Mouse (Mus musculus): Measurements from ENCODE around the gene Rgl2. TPM values are rescaled to one million over a fixed set of nuclear protein-coding genes. Genes with fewer than 3 reads are reported as not detected.
A peak's percentile ranks its signal among the peaks of the same experiment; 100 is the strongest.

Gene Rgl2
- polyA plus RNA-seq, 1 experiment from 2014 or later = 22.2 TPM

GRCm38 (mm10) chr17:33911813-33912414 is 17.4 kb upstream of the Rgl2 start:
- peaks cover 30% of the 10 kb centered on the region for H3K36me3 ChIP-seq (ENCODE audit: insufficient read depth, low read length)
- 0 out of 2 replicates have a peak, but pooled peaks have one; percentile 2 for TF ChIP-seq CTCF (IDR thresholded peaks at IDR 0.05; ENCODE audit: low read depth)
- peak overlapping the region; percentile 23; the same call in 1 of the 2 replicates for H3K9ac ChIP-seq (ENCODE audit: low read depth, low read length)
- no peak overlapping the region for H3K27ac ChIP-seq
- H3K4me1 ChIP-seq (replicated peaks; ENCODE audit: insufficient read depth, low read length) = peaks cover 25% of the 10 kb centered on the region
- DNase-seq (ENCODE audit: low spot score) = no peak
- H3K4me3 ChIP-seq (replicated peaks; ENCODE audit: low read depth, low read length) = no peak overlapping the region
- peak overlapping the region; percentile 27 for H3K4me2 ChIP-seq (ENCODE audit: low read length)
- no peaks in the 10 kb centered on the region for H3K9me3 ChIP-seq (replicated peaks; ENCODE audit: low read length)
- 51% methylated on average over 28 of the region's 28 CpGs for WGBS
- ATAC-seq (replicated peaks; ENCODE audit: low FRiP score, low read depth) = no peak
- no peaks in the 10 kb centered on the region for H3K27me3 ChIP-seq (ENCODE audit: insufficient read depth, low read length)

GRCm38 (mm10) chr17:33913264-33913663 is 16.1 kb upstream of the Rgl2 start:
- Histone ChIP-seq H3K27ac (no peak overlapping the region), H3K27me3 (ENCODE audit: insufficient read depth, low read length) (no peaks in the 10 kb centered on the region), H3K4me3 (replicated peaks; ENCODE audit: low read depth, low read length) (no peak overlapping the region), H3K36me3 (ENCODE audit: insufficient read depth, low read length) (peaks cover 30% of the 10 kb centered on the region), H3K9ac (ENCODE audit: low read depth, low read length) (no peak overlapping the region), H3K4me2 (ENCODE audit: low read length) (no peak overlapping the region), H3K9me3 (replicated peaks; ENCODE audit: low read length) (no peaks in the 10 kb centered on the region), H3K4me1 (replicated peaks; ENCODE audit: insufficient read depth, low read length) (peaks cover 20% of the 10 kb centered on the region)
- DNase-seq (ENCODE audit: low spot score) (no peak), ATAC-seq (replicated peaks; ENCODE audit: low FRiP score, low read depth) (no peak)
- TF ChIP-seq CTCF (IDR thresholded peaks at IDR 0.05; ENCODE audit: low read depth) = no peak
- 90% methylated on average over 10 of the region's 10 CpGs for WGBS

- ATAC-seq (replicated peaks; ENCODE audit: low FRiP score, low read depth) (no peak), DNase-seq (ENCODE audit: low spot score) (no peak)
- H3K9me3 ChIP-seq (replicated peaks; ENCODE audit: low read length) = no peaks in the 10 kb centered on the region
- no peak overlapping the region for H3K27ac ChIP-seq
- H3K27me3 ChIP-seq (ENCODE audit: insufficient read depth, low read length) = no peaks in the 10 kb centered on the region
- H3K9ac ChIP-seq (ENCODE audit: low read depth, low read length) = no peak overlapping the region
- peaks cover 18% of the 10 kb centered on the region for H3K4me1 ChIP-seq (replicated peaks; ENCODE audit: insufficient read depth, low read length)
- H3K4me2 ChIP-seq (ENCODE audit: low read length) = no peak overlapping the region
- H3K36me3 ChIP-seq (ENCODE audit: insufficient read depth, low read length) = peaks cover 30% of the 10 kb centered on the region
- TF ChIP-seq CTCF (IDR thresholded peaks at IDR 0.05; ENCODE audit: low read depth) = no peak
- 94% methylated on average over 8 of the region's 8 CpGs for WGBS
- no peak overlapping the region for H3K4me3 ChIP-seq (replicated peaks; ENCODE audit: low read depth, low read length)
These were observed 15.4 kb upstream of the Rgl2 start for GRCm38 (mm10) chr17:33913905-33914304.

- Histone ChIP-seq H3K4me2 (ENCODE audit: low read length) (peak overlapping the region; percentile 36; the same call in 1 of the 2 replicates), H3K4me1 (replicated peaks; ENCODE audit: insufficient read depth, low read length) (peaks cover 18% of the 10 kb centered on the region), H3K27ac (peak overlapping the region; percentile 37; the same call in 1 of the 2 replicates), H3K4me3 (replicated peaks; ENCODE audit: low read depth, low read length) (no peak overlapping the region), H3K9me3 (replicated peaks; ENCODE audit: low read length) (no peaks in the 10 kb centered on the region), H3K27me3 (ENCODE audit: insufficient read depth, low read length) (no peaks in the 10 kb centered on the region), H3K9ac (ENCODE audit: low read depth, low read length) (no peak overlapping the region), H3K36me3 (ENCODE audit: insufficient read depth, low read length) (peaks cover 30% of the 10 kb centered on the region)
- DNase-seq (ENCODE audit: low spot score) = no peak
- no peak for ATAC-seq (replicated peaks; ENCODE audit: low FRiP score, low read depth)
- 72% methylated on average over 13 of the region's 13 CpGs for WGBS
- TF ChIP-seq CTCF (IDR thresholded peaks at IDR 0.05; ENCODE audit: low read depth) = peak; percentile 33
These were observed 14.4 kb upstream of the Rgl2 start for GRCm38 (mm10) chr17:33914969-33915391.

GRCm38 (mm10) chr17:33915671-33916250 is 13.6 kb upstream of the Rgl2 start, which contains the start of the genes Tapbp and Zbtb22:
Gene Tapbp (plus strand): TSS chr17:33915899.
Gene Zbtb22 (plus strand): TSS chr17:33915904.
- Histone ChIP-seq H3K4me3 (replicated peaks; ENCODE audit: low read depth, low read length) (peak within 1 kb of the TSS; percentile 63), H3K9ac (ENCODE audit: low read depth, low read length) (peak within 1 kb of the TSS; percentile 69), H3K4me2 (ENCODE audit: low read length) (peak within 1 kb of the TSS; percentile 70), H3K27ac (peak within 1 kb of the TSS; percentile 82), H3K27me3 (ENCODE audit: insufficient read depth, low read length) (no peaks in the 10 kb centered on the region), H3K36me3 (ENCODE audit: insufficient read depth, low read length) (peaks cover 30% of the 10 kb centered on the region), H3K9me3 (replicated peaks; ENCODE audit: low read length) (no peaks in the 10 kb centered on the region), H3K4me1 (replicated peaks; ENCODE audit: insufficient read depth, low read length) (peaks cover 12% of the 10 kb centered on the region)
- TF ChIP-seq CTCF (IDR thresholded peaks at IDR 0.05; ENCODE audit: low read depth) = no peak
- DNase-seq (ENCODE audit: low spot score) = peak; percentile 99
- WGBS = under 1% methylated on average over 34 of the region's 34 CpGs
- peak; percentile 90 for ATAC-seq (replicated peaks; ENCODE audit: low FRiP score, low read depth)

GRCm38 (mm10) chr17:33916294-33916693 is 13.0 kb upstream of the Rgl2 start:
- WGBS = under 1% methylated on average over 13 of the region's 20 CpGs
- peak overlapping the region; percentile 69 for H3K9ac ChIP-seq (ENCODE audit: low read depth, low read length)
- peak overlapping the region; percentile 63 for H3K4me3 ChIP-seq (replicated peaks; ENCODE audit: low read depth, low read length)
- ATAC-seq (replicated peaks; ENCODE audit: low FRiP score, low read depth) = no peak
- no peaks in the 10 kb centered on the region for H3K9me3 ChIP-seq (replicated peaks; ENCODE audit: low read length)
- H3K27ac ChIP-seq = peak overlapping the region; percentile 82
- H3K4me1 ChIP-seq (replicated peaks; ENCODE audit: insufficient read depth, low read length) = peaks cover 12% of the 10 kb centered on the region
- H3K36me3 ChIP-seq (ENCODE audit: insufficient read depth, low read length) = peaks cover 27% of the 10 kb centered on the region
- DNase-seq (ENCODE audit: low spot score) = peak; percentile 70
- H3K4me2 ChIP-seq (ENCODE audit: low read length) = peak overlapping the region; percentile 70
- TF ChIP-seq CTCF (IDR thresholded peaks at IDR 0.05; ENCODE audit: low read depth) = no peak
- H3K27me3 ChIP-seq (ENCODE audit: insufficient read depth, low read length) = no peaks in the 10 kb centered on the region

Data from kidney, postnatal 0 days (tissue).